Mouse (Mus musculus): ENCODE measurements at regions not wholly inside any gene's neighbourhood (a gene's known extent, or its start where the extent isn't known, plus 50 kb on each side); places are given as distances from the start of the nearest gene placed in this dataset.
"Not testable (repeated sequence)": the region's sequence is repeated elsewhere in the genome, so short reads cannot be mapped to it uniquely, and the experiment has no call there.

GRCm38 (mm10) chr9:33423781-33424180 lies 787.8 kb downstream of the Ets1 start:
- no peak for DNase-seq (ENCODE audit: extremely low read depth, low read depth)

- no peak for DNase-seq (ENCODE audit: extremely low read depth, low read depth)
Observed at GRCm38 (mm10) chr9:33436459-33436858, 800.4 kb downstream of the Ets1 start.

GRCm38 (mm10) chr9:33442266-33442665 lies 806.2 kb downstream of the Ets1 start:
- no peak for DNase-seq (ENCODE audit: extremely low read depth, low read depth)

- DNase-seq (ENCODE audit: extremely low read depth, low read depth) = no peak
Observed at GRCm38 (mm10) chr9:33445902-33446301, 809.9 kb downstream of the Ets1 start.

GRCm38 (mm10) chr9:33475106-33475505 lies 839.1 kb downstream of the Ets1 start:
- no peak for DNase-seq (ENCODE audit: extremely low read depth, low read depth)

- DNase-seq (ENCODE audit: extremely low read depth, low read depth) = no peak
Observed at GRCm38 (mm10) chr9:33482845-33483540, 847.0 kb downstream of the Ets1 start.

GRCm38 (mm10) chr9:33483541-33483846 lies 847.5 kb downstream of the Ets1 start:
- DNase-seq (ENCODE audit: extremely low read depth, low read depth) = no peak

GRCm38 (mm10) chr9:33533101-33533810 lies 897.2 kb downstream of the Ets1 start:
- no peak for DNase-seq (ENCODE audit: extremely low read depth, low read depth)

- DNase-seq (ENCODE audit: extremely low read depth, low read depth) = no peak
Observed at GRCm38 (mm10) chr9:33543301-33543700, 907.3 kb downstream of the Ets1 start.

- DNase-seq (ENCODE audit: extremely low read depth, low read depth) = no peak
Observed at GRCm38 (mm10) chr9:33546126-33546737, 910.2 kb downstream of the Ets1 start.

GRCm38 (mm10) chr9:33549395-33549794 lies 913.4 kb downstream of the Ets1 start:
- no peak for DNase-seq (ENCODE audit: extremely low read depth, low read depth)

GRCm38 (mm10) chr9:33571990-33572389 lies 913.7 kb upstream of the Kirrel3 start:
- DNase-seq (ENCODE audit: extremely low read depth, low read depth) = no peak

GRCm38 (mm10) chr9:33611511-33611910 lies 874.2 kb upstream of the Kirrel3 start:
- no peak for DNase-seq (ENCODE audit: extremely low read depth, low read depth)

GRCm38 (mm10) chr9:33624378-33624777 lies 861.3 kb upstream of the Kirrel3 start:
- no peak for DNase-seq (ENCODE audit: extremely low read depth, low read depth)

- DNase-seq (ENCODE audit: extremely low read depth, low read depth) = no peak
Observed at GRCm38 (mm10) chr9:33629731-33630473, 855.8 kb upstream of the Kirrel3 start.

GRCm38 (mm10) chr9:33662978-33663377 lies 822.7 kb upstream of the Kirrel3 start:
- no peak for DNase-seq (ENCODE audit: extremely low read depth, low read depth)

GRCm38 (mm10) chr9:33681129-33681528 lies 804.6 kb upstream of the Kirrel3 start:
- no peak for DNase-seq (ENCODE audit: extremely low read depth, low read depth)

- DNase-seq (ENCODE audit: extremely low read depth, low read depth) = no peak
Observed at GRCm38 (mm10) chr9:33691731-33692130, 794.0 kb upstream of the Kirrel3 start.

GRCm38 (mm10) chr9:33717614-33718013 lies 768.1 kb upstream of the Kirrel3 start:
- no peak for DNase-seq (ENCODE audit: extremely low read depth, low read depth)

GRCm38 (mm10) chr9:33724811-33725210 lies 760.9 kb upstream of the Kirrel3 start:
- no peak for DNase-seq (ENCODE audit: extremely low read depth, low read depth)

- not testable (repeated sequence) for DNase-seq (ENCODE audit: extremely low read depth, low read depth)
Observed at GRCm38 (mm10) chr9:33728058-33728457, 757.6 kb upstream of the Kirrel3 start.

GRCm38 (mm10) chr9:33760701-33761100 lies 725.0 kb upstream of the Kirrel3 start:
- no peak for DNase-seq (ENCODE audit: extremely low read depth, low read depth)
